Mouse (Mus musculus): ENCODE results near the gene Wwox.

- TF ChIP-seq CTCF (IDR thresholded peaks at IDR 0.05; ENCODE audit: control insufficient read depth, insufficient read depth, low read length): no peak
- TF ChIP-seq POLR2A (IDR thresholded peaks at IDR 0.05; ENCODE audit: borderline replicate concordance, control insufficient read depth, low read depth, low read length): no peak
These were observed 223.6 kb downstream of the Wwox start for GRCm38 (mm10) chr8:114663053-114663452.
